Mouse (Mus musculus) liver, postnatal 0 days (tissue): ENCODE measurements around the gene Ube4b. TPM values are rescaled to one million over a fixed set of nuclear protein-coding genes. Genes with fewer than 3 reads are reported as not detected.

Experiments
- ATAC-seq: fragments of 200-750 bp; cut with Nextera tagmentation; 2 replicates; pipeline ENCODE4 v1.8.0; 2017; ENCODE audit warnings: mild to moderate bottlenecking, moderate library complexity
- DNase-seq: peaks from one replicate; pipeline ENCODE4 v3.0.0-alpha.2; 2016
- H3K27ac ChIP-seq: fragments of 300-500 bp; sonication (generic); 2 replicates; pipeline ENCODE4 v1.5.1; 2014; ENCODE audit warnings: antibody characterized with exemption, moderate library complexity, mild to moderate bottlenecking, low read depth
- H3K27me3 ChIP-seq: fragments of 300-500 bp; sonication (generic); 2 replicates; pipeline ENCODE4 v1.6.1; 2014; ENCODE audit warnings: low read length, control low read depth, mixed read lengths; ENCODE audit not compliant: insufficient read depth
- H3K36me3 ChIP-seq: fragments of 300-500 bp; sonication (generic); replicated peaks from 2 replicates; pipeline ENCODE4 v1.6.1; 2014; ENCODE audit warnings: mild to moderate bottlenecking, control low read depth, low read length, moderate library complexity, mixed read lengths; ENCODE audit not compliant: insufficient read depth
- H3K4me1 ChIP-seq: fragments of 300-500 bp; sonication (generic); 2 replicates; pipeline ENCODE4 v1.6.1; 2014; ENCODE audit warnings: antibody characterized with exemption, mild to moderate bottlenecking, control low read depth; ENCODE audit not compliant: insufficient read depth
- H3K4me2 ChIP-seq: fragments of 300-500 bp; sonication (generic); 2 replicates; pipeline ENCODE4 v1.6.1; 2014; ENCODE audit warnings: low read depth, mild to moderate bottlenecking, low read length, moderate library complexity, mixed read lengths
- H3K4me3 ChIP-seq: fragments of 300-500 bp; sonication (generic); 2 replicates; pipeline ENCODE4 v1.5.1; 2014; ENCODE audit warnings: low read depth, low read length
- H3K9ac ChIP-seq: fragments of 300-500 bp; sonication (generic); replicated peaks from 2 replicates; pipeline ENCODE4 v1.6.1; 2014; ENCODE audit warnings: mild to moderate bottlenecking, moderate library complexity
- H3K9me3 ChIP-seq: fragments of 300-500 bp; sonication (generic); 2 replicates; pipeline ENCODE4 v1.6.1; 2016; ENCODE audit warnings: mild to moderate bottlenecking, control low read depth, low read length, mixed read lengths
- CTCF ChIP-seq: sonication (generic); IDR thresholded peaks from 2 replicates; pipeline ENCODE4 v1.5.1; 2016; ENCODE audit warnings: antibody characterized with exemption, low read depth
- EP300 ChIP-seq: IDR thresholded peaks from 2 replicates; pipeline ENCODE4 v1.6.1; 2016; ENCODE audit warnings: antibody characterized with exemption, low read depth, mild to moderate bottlenecking
- WGBS: fragments of 180-500 bp; shearing (Covaris S2); extraction: QIAGEN DNeasy Blood & Tissue Kit; methylation state at CpG from one replicate; pipeline ENCODE4 v1.1.7; 2014; ENCODE audit not compliant: insufficient replicate concordance; 5-methylcytosine and 5-hydroxymethylcytosine counted together
- polyA plus RNA-seq: library from polyadenylated mRNA; unstranded; fragments of >200 nt; fragmentation: Nextera tagmentation; extraction: Ambion mirVana; gene quantifications from 2 replicates; pipeline ENCODE4 v1.2.1, GENCODE M21; 2015

Ube4b gene
- polyA plus RNA-seq, 1 experiment from 2014 or later = 11.9 TPM

GRCm38 (mm10) chr4:149425801-149426292 is 702 bp downstream of the Ube4b start:
- peak overlapping the region; percentile 87 for H3K9ac ChIP-seq
- peak overlapping the region; percentile 94 for H3K27ac ChIP-seq
- peak; percentile 56 for DNase-seq
- H3K9me3 ChIP-seq = no peaks in the 10 kb centered on the region
- H3K4me1 ChIP-seq = peaks cover 5% of the 10 kb centered on the region
- no peak for TF ChIP-seq CTCF
- no peak for TF ChIP-seq EP300
- no peaks in the 10 kb centered on the region for H3K27me3 ChIP-seq
- no peaks in the 10 kb centered on the region for H3K36me3 ChIP-seq
- peak overlapping the region; percentile 82 for H3K4me2 ChIP-seq
- WGBS = 5% methylated on average over 34 of the region's 35 CpGs
- H3K4me3 ChIP-seq = peak overlapping the region; percentile 77
- peak; percentile 57 for ATAC-seq

DNA sequence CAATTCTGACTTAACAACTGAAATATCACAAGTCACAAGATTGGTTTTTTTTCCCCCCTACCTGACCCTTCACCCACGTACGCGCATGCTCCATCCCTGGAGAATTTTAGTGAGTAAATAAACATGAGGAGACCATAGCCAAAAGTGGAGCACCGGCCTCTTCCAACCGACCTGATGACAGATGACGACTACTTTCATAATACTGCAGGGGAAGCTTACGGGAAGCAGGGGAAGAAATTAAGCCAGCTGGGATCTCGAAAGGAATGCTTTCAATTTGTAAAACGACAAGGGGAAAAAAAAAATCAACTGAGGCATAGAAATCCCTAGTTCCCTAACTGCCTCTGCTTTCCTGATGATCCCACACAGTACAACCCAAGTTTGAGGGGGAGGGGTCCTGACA is 1.8 kb downstream of the Ube4b start:
- peak overlapping the region; percentile 82 for H3K4me2 ChIP-seq
- no peak for ATAC-seq
- peaks cover 5% of the 10 kb centered on the region for H3K4me1 ChIP-seq
- peak overlapping the region; percentile 46 for H3K27ac ChIP-seq
- no peaks in the 10 kb centered on the region for H3K9me3 ChIP-seq
- WGBS = 13% methylated on average over 9 of the region's 9 CpGs
- peak overlapping the region; percentile 77 for H3K4me3 ChIP-seq
- H3K36me3 ChIP-seq = no peaks in the 10 kb centered on the region
- TF ChIP-seq CTCF (no peak), EP300 (no peak)
- DNase-seq = peak; percentile 35
- H3K27me3 ChIP-seq = no peaks in the 10 kb centered on the region
- H3K9ac ChIP-seq = peak overlapping the region; percentile 87

GRCm38 (mm10) chr4:149417854-149418365 is 8.6 kb downstream of the Ube4b start:
- no peak for DNase-seq
- WGBS = 79% methylated on average over 5 of the region's 5 CpGs

DNA sequence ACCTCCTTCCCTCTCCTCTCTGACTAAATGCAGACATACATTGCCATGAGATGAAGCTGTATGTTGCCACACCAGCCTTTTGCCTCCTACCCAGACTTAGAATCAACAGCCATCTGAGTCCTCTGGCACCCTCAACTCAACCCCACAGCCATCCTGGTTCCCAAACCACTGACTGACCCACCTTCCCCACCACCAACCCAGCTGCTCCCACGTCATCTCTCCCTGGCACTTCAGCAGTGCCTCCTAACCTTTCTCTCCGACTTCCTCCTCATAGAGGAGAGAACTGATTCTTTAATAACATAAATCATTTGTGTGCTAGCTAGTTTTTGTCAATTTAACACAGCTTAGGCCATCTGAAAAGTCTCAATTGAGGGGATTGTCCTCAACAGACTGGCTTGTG is 9.6 kb downstream of the Ube4b start:
- Histone ChIP-seq H3K4me3 (no peak overlapping the region), H3K27me3 (no peaks in the 10 kb centered on the region), H3K9me3 (no peaks in the 10 kb centered on the region), H3K36me3 (0 out of 2 replicates have a peak, but pooled peaks cover 7% of the 10 kb centered on the region), H3K4me2 (no peak overlapping the region), H3K9ac (no peak overlapping the region), H3K4me1 (peaks cover 19% of the 10 kb centered on the region), H3K27ac (no peak overlapping the region)
- no peak for DNase-seq
- no peak for ATAC-seq
- TF ChIP-seq CTCF (no peak), EP300 (no peak)
- WGBS = 66% methylated on average over 2 of the region's 2 CpGs

More at GRCm38 (mm10) chr4:149417854-149418365, 8.6 kb downstream of the Ube4b start:
- no peak for ATAC-seq
- H3K9ac ChIP-seq = no peak overlapping the region
- H3K9me3 ChIP-seq = no peaks in the 10 kb centered on the region
- no peak overlapping the region for H3K27ac ChIP-seq
- 0 out of 2 replicates have a peak, but pooled peaks cover 4% of the 10 kb centered on the region for H3K36me3 ChIP-seq
- no peak overlapping the region for H3K4me2 ChIP-seq
- TF ChIP-seq EP300 = no peak
- no peak for TF ChIP-seq CTCF
- peaks cover 19% of the 10 kb centered on the region for H3K4me1 ChIP-seq
- no peaks in the 10 kb centered on the region for H3K27me3 ChIP-seq
- no peak overlapping the region for H3K4me3 ChIP-seq

DNA sequence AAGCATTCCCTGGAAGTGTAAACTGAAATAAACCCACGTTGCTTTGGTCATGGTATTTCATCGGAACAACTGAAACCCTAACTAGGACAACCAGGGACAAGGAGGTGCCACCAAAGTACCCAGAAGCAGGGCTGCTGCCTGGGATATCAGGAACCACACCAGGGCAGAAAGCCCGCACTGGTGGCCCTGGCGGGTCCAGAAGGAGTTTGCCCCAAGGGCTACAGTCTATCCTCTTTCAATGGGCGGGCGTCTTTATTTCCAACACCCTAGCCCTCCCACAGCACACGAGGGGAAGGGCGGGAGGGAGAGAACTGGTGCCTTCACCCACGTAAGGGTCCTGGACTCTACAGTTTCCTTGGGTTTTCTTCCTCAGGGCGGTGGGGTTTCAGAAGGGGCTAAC is 10.1 kb downstream of the Ube4b start:
- Histone ChIP-seq H3K4me1 (peaks cover 19% of the 10 kb centered on the region), H3K4me2 (no peak overlapping the region), H3K9me3 (no peaks in the 10 kb centered on the region), H3K27ac (no peak overlapping the region), H3K9ac (no peak overlapping the region), H3K27me3 (no peaks in the 10 kb centered on the region), H3K36me3 (0 out of 2 replicates have a peak, but pooled peaks cover 7% of the 10 kb centered on the region), H3K4me3 (no peak overlapping the region)
- no peak for DNase-seq
- TF ChIP-seq EP300 (no peak), CTCF (no peak)
- ATAC-seq = no peak
- 61% methylated on average over 10 of the region's 10 CpGs for WGBS

DNA sequence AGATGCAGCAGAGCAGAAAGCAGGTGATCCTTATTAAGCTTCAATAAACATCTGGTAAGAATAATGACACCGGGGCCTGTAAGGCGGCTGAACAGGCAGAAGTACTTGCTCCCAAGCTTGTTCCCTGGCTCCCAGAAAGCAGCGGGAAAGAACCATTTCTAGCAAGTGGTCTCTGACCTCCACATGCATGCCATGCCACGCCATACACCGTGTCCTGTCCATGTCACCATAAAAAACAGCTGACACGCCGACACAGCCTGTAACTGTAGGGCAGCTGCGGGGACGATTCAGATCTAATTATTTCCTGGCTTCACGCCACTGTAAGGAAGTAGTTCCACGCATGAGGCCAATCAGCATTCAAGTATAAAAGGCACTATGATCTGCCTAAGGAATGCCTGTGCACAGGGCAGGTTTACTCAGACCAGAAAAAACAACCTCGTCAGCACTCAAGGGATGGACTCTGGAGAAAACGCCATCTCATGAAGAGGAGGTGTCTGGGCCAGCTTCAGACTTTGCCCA is 10.8 kb downstream of the Ube4b start:
- DNase-seq = no peak
- 0 out of 2 replicates have a peak, but pooled peaks cover 9% of the 10 kb centered on the region for H3K36me3 ChIP-seq
- H3K9me3 ChIP-seq = no peaks in the 10 kb centered on the region
- 0 out of 2 replicates have a peak overlapping the region, but pooled peaks have one; percentile 45 for H3K27ac ChIP-seq
- no peak for TF ChIP-seq CTCF
- no peak for TF ChIP-seq EP300
- H3K27me3 ChIP-seq = no peaks in the 10 kb centered on the region
- no peak overlapping the region for H3K4me2 ChIP-seq
- H3K4me1 ChIP-seq = peaks cover 19% of the 10 kb centered on the region
- WGBS = 53% methylated on average over 13 of the region's 13 CpGs
- no peak overlapping the region for H3K4me3 ChIP-seq
- peak; percentile 40 for ATAC-seq
- H3K9ac ChIP-seq = no peak overlapping the region
